Mouse (Mus musculus): ENCODE data around the gene Atxn1. TPM values are rescaled to one million over a fixed set of nuclear protein-coding genes. Genes with fewer than 3 reads are reported as not detected.
A peak's percentile ranks its signal among the peaks of the same experiment; 100 is the strongest.

Gene Atxn1
- total and polyA plus RNA-seq, 3 experiments: 9.4 to 61.0 (median 25.0) TPM

- peaks cover 27% of the 10 kb centered on the region for H3K36me3 ChIP-seq (replicated peaks)
- H3K4me3 ChIP-seq (ENCODE audit: low read depth, low read length): no peak overlapping the region
- H3K4me1 ChIP-seq (ENCODE audit: insufficient read depth, low read depth, low read length): peaks cover 6% of the 10 kb centered on the region
- DNase-seq (ENCODE audit: low spot score) (no peak), ATAC-seq (ENCODE audit: extremely low read depth, insufficient number of reproducible peaks, low FRiP score, poor library complexity, severe bottlenecking) (no peak)
- H3K27me3 ChIP-seq (ENCODE audit: insufficient read depth, low read length): no peaks in the 10 kb centered on the region
- peaks cover 4% of the 10 kb centered on the region for H3K9me3 ChIP-seq (replicated peaks)
- TF ChIP-seq TAL1 (conservative IDR thresholded peaks at IDR 0.05; ENCODE audit: low read depth, low read length) (no peak), CTCF (IDR thresholded peaks at IDR 0.05; ENCODE audit: low read depth, low read length) (no peak), POLR2AphosphoS5 (IDR thresholded peaks at IDR 0.05; ENCODE audit: insufficient replicate concordance, low read depth, low read length) (no peak), GATA1 (IDR thresholded peaks at IDR 0.05; ENCODE audit: borderline replicate concordance, low read length) (no peak), GATA2 (IDR thresholded peaks at IDR 0.05; ENCODE audit: borderline replicate concordance, low read depth, low read length) (no peak)
These were observed 344.1 kb downstream of the Atxn1 start for GRCm38 (mm10) chr13:45620687-45621086.

GRCm38 (mm10) chr13:45620281-45620680 lies 344.5 kb downstream of the Atxn1 start:
- Histone ChIP-seq H3K9me3 (replicated peaks) (peaks cover 4% of the 10 kb centered on the region), H3K4me1 (ENCODE audit: insufficient read depth, low read depth, low read length) (peaks cover 6% of the 10 kb centered on the region), H3K36me3 (replicated peaks) (peaks cover 30% of the 10 kb centered on the region), H3K4me3 (ENCODE audit: low read depth, low read length) (no peak overlapping the region), H3K27me3 (ENCODE audit: insufficient read depth, low read length) (no peaks in the 10 kb centered on the region)
- DNase-seq (ENCODE audit: low spot score) (no peak), ATAC-seq (ENCODE audit: extremely low read depth, insufficient number of reproducible peaks, low FRiP score, poor library complexity, severe bottlenecking) (no peak)
- no peak for TF ChIP-seq GATA2 (IDR thresholded peaks at IDR 0.05; ENCODE audit: borderline replicate concordance, low read depth, low read length)
- TF ChIP-seq POLR2AphosphoS5 (IDR thresholded peaks at IDR 0.05; ENCODE audit: insufficient replicate concordance, low read depth, low read length): no peak
- TF ChIP-seq CTCF (IDR thresholded peaks at IDR 0.05; ENCODE audit: low read depth, low read length): no peak
- TF ChIP-seq TAL1 (conservative IDR thresholded peaks at IDR 0.05; ENCODE audit: low read depth, low read length): no peak
- TF ChIP-seq GATA1 (IDR thresholded peaks at IDR 0.05; ENCODE audit: borderline replicate concordance, low read length): no peak

GRCm38 (mm10) chr13:45617988-45618387 lies 346.8 kb downstream of the Atxn1 start:
- DNase-seq (ENCODE audit: low spot score) (no peak), ATAC-seq (ENCODE audit: extremely low read depth, insufficient number of reproducible peaks, low FRiP score, poor library complexity, severe bottlenecking) (no peak)
- TF ChIP-seq POLR2AphosphoS5 (IDR thresholded peaks at IDR 0.05; ENCODE audit: insufficient replicate concordance, low read depth, low read length): no peak
- no peak for TF ChIP-seq CTCF (IDR thresholded peaks at IDR 0.05; ENCODE audit: low read depth, low read length)
- Histone ChIP-seq H3K9me3 (replicated peaks) (no peaks in the 10 kb centered on the region), H3K4me3 (ENCODE audit: low read depth, low read length) (no peak overlapping the region), H3K4me1 (ENCODE audit: insufficient read depth, low read depth, low read length) (peaks cover 6% of the 10 kb centered on the region), H3K27me3 (ENCODE audit: insufficient read depth, low read length) (no peaks in the 10 kb centered on the region), H3K36me3 (replicated peaks) (peaks cover 42% of the 10 kb centered on the region)

GRCm38 (mm10) chr13:45614762-45615161 lies 350.0 kb downstream of the Atxn1 start:
- TF ChIP-seq TAL1 (conservative IDR thresholded peaks at IDR 0.05; ENCODE audit: low read depth, low read length) (no peak), GATA2 (IDR thresholded peaks at IDR 0.05; ENCODE audit: borderline replicate concordance, low read depth, low read length) (no peak)
- Histone ChIP-seq H3K4me1 (ENCODE audit: insufficient read depth, low read depth, low read length) (peaks cover 10% of the 10 kb centered on the region), H3K4me3 (ENCODE audit: low read depth, low read length) (no peak overlapping the region), H3K36me3 (replicated peaks) (peaks cover 34% of the 10 kb centered on the region), H3K9me3 (replicated peaks) (no peaks in the 10 kb centered on the region), H3K27me3 (ENCODE audit: insufficient read depth, low read length) (no peaks in the 10 kb centered on the region)
- DNase-seq (ENCODE audit: low spot score) (no peak), ATAC-seq (ENCODE audit: extremely low read depth, insufficient number of reproducible peaks, low FRiP score, poor library complexity, severe bottlenecking) (no peak)

GRCm38 (mm10) chr13:45613346-45613745 lies 351.5 kb downstream of the Atxn1 start:
- DNase-seq (ENCODE audit: low spot score) (peak; percentile 20), ATAC-seq (ENCODE audit: extremely low read depth, insufficient number of reproducible peaks, low FRiP score, poor library complexity, severe bottlenecking) (no peak)

GRCm38 (mm10) chr13:45611554-45611953 lies 353.3 kb downstream of the Atxn1 start:
- DNase-seq (ENCODE audit: low spot score): no peak
- no peaks in the 10 kb centered on the region for H3K27me3 ChIP-seq (ENCODE audit: insufficient read depth, low read length)
- peaks cover 9% of the 10 kb centered on the region for H3K4me1 ChIP-seq (ENCODE audit: insufficient read depth, low read depth, low read length)
- no peak overlapping the region for H3K4me3 ChIP-seq (ENCODE audit: low read depth, low read length)
- H3K36me3 ChIP-seq (replicated peaks): peaks cover 31% of the 10 kb centered on the region
- ATAC-seq (ENCODE audit: extremely low read depth, insufficient number of reproducible peaks, low FRiP score, poor library complexity, severe bottlenecking): no peak
- TF ChIP-seq CTCF (IDR thresholded peaks at IDR 0.05; ENCODE audit: low read depth, low read length) (no peak), POLR2AphosphoS5 (IDR thresholded peaks at IDR 0.05; ENCODE audit: insufficient replicate concordance, low read depth, low read length) (no peak), GATA2 (IDR thresholded peaks at IDR 0.05; ENCODE audit: borderline replicate concordance, low read depth, low read length) (no peak), TAL1 (conservative IDR thresholded peaks at IDR 0.05; ENCODE audit: low read depth, low read length) (no peak), GATA1 (IDR thresholded peaks at IDR 0.05; ENCODE audit: borderline replicate concordance, low read length) (no peak)
- 0 out of 2 replicates have a peak, but pooled peaks cover 3% of the 10 kb centered on the region for H3K9me3 ChIP-seq (replicated peaks)

More at GRCm38 (mm10) chr13:45613346-45613745, 351.5 kb downstream of the Atxn1 start:
- peaks cover 30% of the 10 kb centered on the region for H3K36me3 ChIP-seq (replicated peaks)
- peaks cover 15% of the 10 kb centered on the region for H3K4me1 ChIP-seq (ENCODE audit: insufficient read depth, low read depth, low read length)
- H3K9me3 ChIP-seq (replicated peaks): 0 out of 2 replicates have a peak, but pooled peaks cover 3% of the 10 kb centered on the region
- no peak overlapping the region for H3K4me3 ChIP-seq (ENCODE audit: low read depth, low read length)
- TF ChIP-seq GATA1 (IDR thresholded peaks at IDR 0.05; ENCODE audit: borderline replicate concordance, low read length) (no peak), CTCF (IDR thresholded peaks at IDR 0.05; ENCODE audit: low read depth, low read length) (peak; percentile 62)
- no peaks in the 10 kb centered on the region for H3K27me3 ChIP-seq (ENCODE audit: insufficient read depth, low read length)

GRCm38 (mm10) chr13:45609461-45609860 lies 355.3 kb downstream of the Atxn1 start:
- 0 out of 2 replicates have a peak, but pooled peaks cover 3% of the 10 kb centered on the region for H3K9me3 ChIP-seq (replicated peaks)
- TF ChIP-seq TAL1 (conservative IDR thresholded peaks at IDR 0.05; ENCODE audit: low read depth, low read length) (no peak), CTCF (IDR thresholded peaks at IDR 0.05; ENCODE audit: low read depth, low read length) (no peak), GATA1 (IDR thresholded peaks at IDR 0.05; ENCODE audit: borderline replicate concordance, low read length) (no peak), GATA2 (IDR thresholded peaks at IDR 0.05; ENCODE audit: borderline replicate concordance, low read depth, low read length) (no peak), POLR2AphosphoS5 (IDR thresholded peaks at IDR 0.05; ENCODE audit: insufficient replicate concordance, low read depth, low read length) (no peak)
- no peak overlapping the region for H3K4me3 ChIP-seq (ENCODE audit: low read depth, low read length)
- peaks cover 9% of the 10 kb centered on the region for H3K4me1 ChIP-seq (ENCODE audit: insufficient read depth, low read depth, low read length)
- H3K27me3 ChIP-seq (ENCODE audit: insufficient read depth, low read length): no peaks in the 10 kb centered on the region
- DNase-seq (ENCODE audit: low spot score) (no peak), ATAC-seq (ENCODE audit: extremely low read depth, insufficient number of reproducible peaks, low FRiP score, poor library complexity, severe bottlenecking) (no peak)
- peaks cover 25% of the 10 kb centered on the region for H3K36me3 ChIP-seq (replicated peaks)
